Mouse (Mus musculus): ENCODE results near the gene Lin54.

GRCm38 (mm10) chr5:100550151-100550550, 49.7 kb upstream of the Lin54 start:
- TF ChIP-seq GATA1 (IDR thresholded peaks at IDR 0.05; ENCODE audit: borderline replicate concordance, low read length): no peak
- no peak for TF ChIP-seq FLI1 (IDR thresholded peaks at IDR 0.05; ENCODE audit: low read length)
